Mouse (Mus musculus): ENCODE results near the gene Gm11639.

DNA sequence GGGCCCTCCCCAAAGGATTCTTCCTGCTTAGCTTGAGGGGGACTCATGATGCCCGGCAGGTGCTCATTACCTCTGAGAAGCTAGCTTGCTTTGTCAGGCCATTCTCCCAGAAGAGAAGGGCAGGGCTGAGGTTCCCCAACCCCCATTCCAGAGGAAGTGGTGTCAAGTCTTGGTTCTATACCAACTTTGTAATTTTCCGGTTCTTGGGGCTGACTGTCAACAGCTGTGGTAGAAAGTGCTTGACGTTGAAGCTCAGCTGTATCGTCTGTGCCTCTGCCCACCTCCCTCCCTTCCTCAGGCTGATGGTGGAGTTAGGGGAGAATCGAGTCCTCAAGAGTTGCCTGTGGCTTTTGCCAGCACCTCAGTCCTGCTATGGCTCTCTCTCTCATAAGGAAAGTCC is 18.1 kb upstream of the Gm11639 start:
- TF ChIP-seq FLI1 (IDR thresholded peaks at IDR 0.05; ENCODE audit: low read length) (no peak), GATA1 (IDR thresholded peaks at IDR 0.05; ENCODE audit: borderline replicate concordance, low read length) (no peak)

Measured in megakaryocyte, embryonic 14.5 days (primary cell).